Mouse (Mus musculus) liver, embryonic 14.5 days (tissue): Measurements from ENCODE around the gene Ffar4.

Experiments
- CTCF ChIP-seq: IDR thresholded peaks from 2 replicates; pipeline ENCODE4 v1.5.1; 2016; ENCODE audit warnings: antibody characterized with exemption, low read depth, control low read depth
- EP300 ChIP-seq: IDR thresholded peaks from 2 replicates; pipeline ENCODE4 v1.6.1; 2016; ENCODE audit warnings: antibody characterized with exemption, low read depth

DNA sequence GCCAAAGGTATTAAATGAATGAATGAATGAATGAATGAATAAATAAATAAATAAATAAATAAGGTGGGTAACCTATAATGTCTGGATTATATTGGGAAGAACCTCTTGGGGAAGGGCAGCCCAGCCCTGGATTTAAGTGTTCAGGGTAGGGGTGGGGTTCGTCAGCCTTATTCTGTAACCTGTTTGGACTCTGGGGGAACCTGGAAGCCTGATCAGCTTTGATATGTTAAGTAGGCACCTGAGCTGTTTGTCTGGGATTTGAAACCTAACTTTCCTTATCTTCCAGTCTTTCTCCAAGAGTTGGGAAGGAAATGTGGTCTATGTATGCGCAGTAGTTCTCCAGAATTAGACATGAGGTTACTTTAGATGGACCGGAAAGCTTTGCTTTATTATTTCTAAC, 33.7 kb upstream of the Ffar4 start:
- TF ChIP-seq CTCF (no peak), EP300 (no peak)
